Mouse (Mus musculus) heart, postnatal 0 days (tissue): ENCODE measurements at regions not wholly inside any gene's neighbourhood (a gene's known extent, or its start where the extent isn't known, plus 50 kb on each side); places are given as distances from the start of the nearest gene placed in this dataset.

Experiments
- ATAC-seq: fragments of 200-750 bp; cut with Nextera tagmentation; 2 replicates; pipeline ENCODE4 v1.8.0; 2017; ENCODE audit warnings: low read depth, moderate number of reproducible peaks, moderate library complexity; ENCODE audit not compliant: insufficient read depth
- DNase-seq: peaks from one replicate; pipeline ENCODE4 v3.0.0-alpha.2; 2016; ENCODE audit warnings: low spot score
- H3K27ac ChIP-seq: fragments of 300-500 bp; sonication (generic); 2 replicates; pipeline ENCODE4 v1.5.1; 2014; ENCODE audit warnings: low read depth, mild to moderate bottlenecking
- H3K27me3 ChIP-seq: fragments of 300-500 bp; sonication (generic); 2 replicates; pipeline ENCODE4 v1.6.1; 2014; ENCODE audit warnings: low read length, mixed read lengths; ENCODE audit not compliant: control insufficient read depth, insufficient read depth
- H3K36me3 ChIP-seq: fragments of 300-500 bp; sonication (generic); replicated peaks from 2 replicates; pipeline ENCODE4 v1.6.1; 2014; ENCODE audit warnings: low read length, mixed read lengths; ENCODE audit not compliant: control insufficient read depth, insufficient read depth
- H3K4me1 ChIP-seq: fragments of 300-500 bp; sonication (generic); 2 replicates; pipeline ENCODE4 v1.6.1; 2014; ENCODE audit warnings: antibody characterized with exemption; ENCODE audit not compliant: control insufficient read depth, insufficient read depth
- H3K4me2 ChIP-seq: fragments of 300-500 bp; sonication (generic); 2 replicates; pipeline ENCODE4 v1.6.1; 2014; ENCODE audit warnings: low read depth, mild to moderate bottlenecking, low read length, moderate library complexity
- H3K4me3 ChIP-seq: fragments of 300-500 bp; sonication (generic); 2 replicates; pipeline ENCODE4 v1.5.1; 2014; ENCODE audit warnings: low read depth, low read length
- H3K9ac ChIP-seq: fragments of 300-500 bp; sonication (generic); replicated peaks from 2 replicates; pipeline ENCODE4 v1.6.1; 2014; ENCODE audit warnings: low read depth, low read length, mixed read lengths
- H3K9me3 ChIP-seq: fragments of 300-500 bp; sonication (generic); replicated peaks from 2 replicates; pipeline ENCODE4 v1.6.1; 2016; ENCODE audit warnings: low read length; ENCODE audit not compliant: control insufficient read depth
- CTCF ChIP-seq: IDR thresholded peaks from 2 replicates; pipeline ENCODE4 v1.5.1; 2016; ENCODE audit warnings: antibody characterized with exemption, control low read depth, low read depth
- EP300 ChIP-seq: IDR thresholded peaks from 2 replicates; pipeline ENCODE4 v1.6.1; 2016; ENCODE audit warnings: antibody characterized with exemption, low read depth
- WGBS: fragments of 180-500 bp; shearing (Covaris S2); extraction: QIAGEN DNeasy Blood & Tissue Kit; methylation state at CpG from one replicate; pipeline ENCODE4 v1.1.7; 2014; 5-methylcytosine and 5-hydroxymethylcytosine counted together

DNA sequence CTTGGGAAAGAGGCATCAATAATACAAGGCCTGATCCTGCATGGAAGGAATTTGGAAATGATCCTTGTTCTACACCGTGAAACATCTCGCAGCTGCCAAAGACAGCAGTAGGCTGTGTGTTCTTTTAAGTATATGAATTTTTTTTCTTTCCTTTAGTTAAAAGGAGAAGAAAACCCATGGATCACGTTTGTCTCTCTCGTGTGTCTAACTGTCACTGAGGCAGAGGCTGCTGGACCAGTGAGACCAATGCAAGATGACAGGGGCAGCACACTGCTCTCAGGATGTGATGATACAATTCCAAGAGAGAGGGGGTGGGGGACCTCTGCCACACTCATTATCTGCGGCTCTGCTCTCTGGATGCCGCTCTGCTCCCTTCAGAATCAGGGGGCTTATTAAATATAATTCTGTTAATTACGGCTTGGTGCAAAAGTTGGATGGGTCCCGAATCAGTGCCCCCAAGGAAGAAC, 379.4 kb upstream of the Noct start:
- 68% methylated on average over 8 of the region's 8 CpGs for WGBS
- H3K27ac ChIP-seq = no peak overlapping the region
- H3K4me3 ChIP-seq = no peak overlapping the region
- no peak for ATAC-seq
- no peaks in the 10 kb centered on the region for H3K4me1 ChIP-seq
- H3K9me3 ChIP-seq = no peaks in the 10 kb centered on the region
- DNase-seq = no peak
- no peaks in the 10 kb centered on the region for H3K36me3 ChIP-seq
- H3K9ac ChIP-seq = no peak overlapping the region
- H3K27me3 ChIP-seq = no peaks in the 10 kb centered on the region
- H3K4me2 ChIP-seq = no peak overlapping the region
- TF ChIP-seq CTCF (no peak), EP300 (no peak)

DNA sequence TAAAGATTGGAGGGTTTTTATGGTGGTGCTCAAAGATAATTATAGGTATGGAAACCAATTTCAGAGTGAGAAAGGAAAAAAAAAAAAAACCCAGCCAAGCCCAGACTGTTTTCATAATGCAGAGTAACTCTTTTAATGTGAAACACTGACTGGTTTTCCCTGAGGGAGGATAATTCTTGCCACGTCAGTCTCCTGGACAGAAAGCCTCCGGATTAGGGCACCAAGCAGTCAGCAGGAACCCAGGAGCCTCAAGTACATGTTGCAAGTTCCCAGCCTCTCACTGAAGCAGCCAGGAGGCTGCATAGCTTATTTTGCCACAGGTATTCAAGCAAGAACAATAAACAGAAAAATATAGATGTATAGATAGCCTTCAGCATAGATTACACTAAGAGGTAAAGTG, 378.9 kb upstream of the Noct start:
- Histone ChIP-seq H3K27ac (no peak overlapping the region), H3K9me3 (no peaks in the 10 kb centered on the region), H3K27me3 (no peaks in the 10 kb centered on the region), H3K4me3 (no peak overlapping the region), H3K4me2 (no peak overlapping the region), H3K4me1 (no peaks in the 10 kb centered on the region), H3K9ac (no peak overlapping the region), H3K36me3 (no peaks in the 10 kb centered on the region)
- TF ChIP-seq EP300 = no peak
- no peak for TF ChIP-seq CTCF
- WGBS = 72% methylated on average over 2 of the region's 2 CpGs
- ATAC-seq (no peak), DNase-seq (no peak)

- TF ChIP-seq EP300 (no peak), CTCF (no peak)
- Histone ChIP-seq H3K36me3 (no peaks in the 10 kb centered on the region), H3K9ac (no peak overlapping the region), H3K4me3 (no peak overlapping the region), H3K4me2 (no peak overlapping the region), H3K4me1 (no peaks in the 10 kb centered on the region), H3K27me3 (no peaks in the 10 kb centered on the region), H3K27ac (no peak overlapping the region), H3K9me3 (no peaks in the 10 kb centered on the region)
- WGBS = 46% methylated on average over 3 of the region's 3 CpGs
- no peak for DNase-seq
- no peak for ATAC-seq
Observed at GRCm38 (mm10) chr3:50848528-50848927, 375.7 kb upstream of the Noct start.

- Histone ChIP-seq H3K27me3 (no peaks in the 10 kb centered on the region), H3K36me3 (no peaks in the 10 kb centered on the region), H3K9ac (no peak overlapping the region), H3K4me1 (no peaks in the 10 kb centered on the region), H3K4me2 (no peak overlapping the region), H3K27ac (no peak overlapping the region), H3K9me3 (no peaks in the 10 kb centered on the region), H3K4me3 (no peak overlapping the region)
- no peak for DNase-seq
- ATAC-seq = no peak
- 79% methylated on average over 5 of the region's 5 CpGs for WGBS
- no peak for TF ChIP-seq CTCF
- TF ChIP-seq EP300 = no peak
Observed at GRCm38 (mm10) chr3:50851083-50851637, 373.1 kb upstream of the Noct start.

DNA sequence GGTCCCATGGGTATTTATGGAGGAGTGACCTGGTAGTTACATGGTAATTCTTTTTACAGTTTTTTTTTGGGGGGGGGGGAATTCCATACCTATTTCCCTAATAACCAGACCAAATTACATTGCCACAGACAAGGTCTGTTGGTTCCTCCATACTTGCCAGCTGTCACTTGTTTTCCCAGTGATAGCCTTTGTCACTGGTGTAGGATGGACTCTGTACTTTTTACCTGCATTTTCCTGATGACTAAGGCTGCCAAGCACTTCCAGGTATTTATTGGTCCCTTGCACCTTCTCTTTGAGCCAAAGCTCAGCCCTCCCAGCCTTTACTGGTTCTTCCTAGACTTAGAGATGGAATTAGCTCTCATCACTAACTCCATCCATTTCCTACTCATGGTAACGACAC, 357.1 kb upstream of the Noct start:
- 90% methylated on average over 1 of the region's 1 CpGs for WGBS

GRCm38 (mm10) chr3:50869211-50869610, 355.0 kb upstream of the Noct start:
- no peaks in the 10 kb centered on the region for H3K9me3 ChIP-seq
- ATAC-seq = no peak
- TF ChIP-seq CTCF (no peak), EP300 (no peak)
- H3K4me2 ChIP-seq = no peak overlapping the region
- no peak for DNase-seq
- H3K9ac ChIP-seq = no peak overlapping the region
- no peaks in the 10 kb centered on the region for H3K27me3 ChIP-seq
- WGBS = 78% methylated on average over 3 of the region's 3 CpGs
- no peaks in the 10 kb centered on the region for H3K4me1 ChIP-seq
- H3K36me3 ChIP-seq = no peaks in the 10 kb centered on the region
- no peak overlapping the region for H3K27ac ChIP-seq
- H3K4me3 ChIP-seq = no peak overlapping the region

More for the DNA sequence above, 357.1 kb upstream of the Noct start:
- H3K9ac ChIP-seq = no peak overlapping the region
- no peaks in the 10 kb centered on the region for H3K9me3 ChIP-seq
- no peak overlapping the region for H3K4me3 ChIP-seq
- H3K4me1 ChIP-seq = no peaks in the 10 kb centered on the region
- H3K4me2 ChIP-seq = no peak overlapping the region
- no peaks in the 10 kb centered on the region for H3K36me3 ChIP-seq
- H3K27ac ChIP-seq = no peak overlapping the region
- no peak for ATAC-seq
- DNase-seq = no peak
- TF ChIP-seq CTCF (no peak), EP300 (no peak)
- H3K27me3 ChIP-seq = no peaks in the 10 kb centered on the region
